20 mouse cellular contexts compared by ENCODE assay signal in the genomic region with DNA sequence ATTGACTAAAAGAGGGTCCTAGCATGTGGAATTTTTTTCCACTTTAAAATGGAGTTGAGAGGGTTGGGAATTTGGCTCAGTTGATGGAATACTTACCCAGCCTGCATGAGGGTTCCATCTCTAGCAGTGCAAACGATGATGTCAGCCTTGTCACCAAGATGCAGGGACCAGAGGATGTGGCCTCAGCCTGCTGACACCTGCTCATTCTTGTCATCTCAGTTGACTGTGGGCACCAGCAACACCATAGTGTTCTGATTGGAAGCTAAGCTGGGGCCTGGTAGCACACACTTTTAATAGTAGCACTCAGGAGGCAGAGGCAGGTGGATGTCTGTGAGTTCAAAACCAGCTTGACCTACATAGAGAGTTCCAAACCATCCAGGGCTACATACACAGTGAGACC.
"Had no signal": no experiment of that assay in that cellular context is flagged by ENCODE, and none has a peak within 500 bp of the region (broad histone marks: within the 10 kb centered on the region; RNA-seq: fewer than 3 reads in every experiment).

No protein-coding gene starts in this region.

- H3K4me1 ChIP-seq: liver, embryonic 13.5 days; liver, embryonic 15.5 days; lung, embryonic 15.5 days; megakaryocyte, embryonic 14.5 days; midbrain, embryonic 13.5 days; midbrain, embryonic 15.5 days; neural tube, embryonic 15.5 days; stomach, embryonic 15.5 days had no signal

- H3K27ac ChIP-seq: liver, embryonic 13.5 days; liver, embryonic 15.5 days; lung, embryonic 15.5 days; macrophage; midbrain, embryonic 13.5 days; midbrain, embryonic 15.5 days; neural tube, embryonic 13.5 days; neural tube, embryonic 15.5 days; stomach, embryonic 15.5 days; stomach, postnatal 0 days had no signal

- DNase-seq: liver, embryonic 13.5 days; liver, postnatal 0 days; lung, adult 2 months; lung, postnatal 14 days; lung, postnatal 36 days; right cerebral cortex, adult 18-20 months; right cerebral cortex, postnatal 25 days; right cerebral cortex, postnatal 4 days; spleen, adult 18-20 months had no signal

- H3K27me3 ChIP-seq: liver, embryonic 13.5 days; liver, embryonic 15.5 days; lung, embryonic 15.5 days; midbrain, embryonic 13.5 days; midbrain, embryonic 15.5 days; neural tube, embryonic 13.5 days; neural tube, embryonic 15.5 days; stomach, embryonic 15.5 days had no signal

- H3K36me3 ChIP-seq: liver, embryonic 13.5 days; liver, embryonic 15.5 days; lung, embryonic 15.5 days; midbrain, embryonic 13.5 days; midbrain, embryonic 15.5 days; neural tube, embryonic 13.5 days; neural tube, embryonic 15.5 days; stomach, embryonic 15.5 days had no signal

- ATAC-seq: liver, postnatal 0 days; lung, postnatal 0 days; midbrain, embryonic 13.5 days; midbrain, embryonic 15.5 days had no signal

- H3K4me3 ChIP-seq: liver, embryonic 13.5 days; liver, embryonic 15.5 days; lung, embryonic 15.5 days; megakaryocyte, embryonic 14.5 days; midbrain, embryonic 13.5 days; midbrain, embryonic 15.5 days; neural tube, embryonic 13.5 days; neural tube, embryonic 15.5 days; stomach, embryonic 15.5 days had no signal
